Mouse (Mus musculus): ENCODE data around the gene Car9. TPM values are rescaled to one million over a fixed set of nuclear protein-coding genes. Genes with fewer than 3 reads are reported as not detected.

The Car9 gene
- polyA plus RNA-seq, 1 experiment, result 0.36 TPM

DNA sequence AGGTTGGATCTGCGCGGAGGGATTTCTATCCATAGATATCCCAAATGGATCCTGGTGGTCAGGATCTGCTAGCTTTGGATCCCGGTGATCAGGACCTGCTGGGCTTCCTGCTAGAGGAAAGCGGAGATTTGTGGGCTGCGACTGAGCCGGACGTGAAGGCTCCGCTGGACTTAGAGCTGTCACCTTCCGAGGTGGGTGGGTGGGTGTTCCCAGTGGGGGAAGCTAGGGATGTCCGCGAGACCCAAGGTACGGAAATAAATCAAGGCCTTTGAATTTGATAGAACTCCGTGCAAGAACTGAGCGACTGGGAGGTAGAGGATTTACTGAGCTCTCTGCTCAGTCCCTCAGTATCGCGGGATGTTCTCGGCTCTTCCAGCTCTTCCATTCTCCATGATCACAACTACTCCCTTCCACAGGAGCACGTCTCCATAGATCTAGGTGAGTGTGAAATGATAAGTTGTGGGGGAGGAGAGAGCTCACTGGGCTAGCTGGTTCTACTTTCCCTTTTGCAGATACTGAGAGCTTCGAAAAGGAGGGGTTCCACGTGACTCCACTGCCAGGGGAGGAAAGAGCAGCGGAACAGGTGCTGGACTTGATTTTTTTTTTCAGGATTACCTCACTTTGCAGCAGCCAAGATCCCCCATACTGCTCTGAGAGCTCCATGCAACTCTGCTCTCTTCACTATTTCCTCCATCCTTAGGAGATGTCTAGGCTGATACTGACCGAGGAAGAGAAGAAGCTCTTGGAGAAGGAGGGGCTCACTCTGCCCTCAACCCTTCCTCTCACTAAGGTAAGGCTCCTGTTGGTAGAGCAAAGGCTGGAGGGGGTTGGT lies 56.2 kb downstream of the Car9 start:
- DNase-seq (ENCODE audit: low read depth), result no peak

Other genes with a start within 250 kb of the Car9 start
- gene Atp8b5, start 239.8 kb upstream of the Car9 start, polyA plus RNA-seq (2012; rRNA removed), result 0.95 and 1.3 TPM in 2 replicates
- 14.5 and 16.1 TPM in 2 replicates for gene Rusc2, start 125.0 kb upstream of the Car9 start, polyA plus RNA-seq (2012; rRNA removed)
- 3.4 and 4.4 TPM in 2 replicates for gene Fam166b, start 77.8 kb upstream of the Car9 start, polyA plus RNA-seq (2012; rRNA removed)
- gene Tesk1, start 65.0 kb upstream of the Car9 start, polyA plus RNA-seq (2012; rRNA removed), result 64.6 and 65.6 TPM in 2 replicates
- gene Cd72, start 52.3 kb upstream of the Car9 start, polyA plus RNA-seq (2012; rRNA removed), result 3.5 and 3.8 TPM in 2 replicates
- 0.14 TPM in 1 of 2 replicates, not detected in the other for gene Sit1, start 23.2 kb upstream of the Car9 start, polyA plus RNA-seq (2012; rRNA removed)
- 184 and 241 TPM in 2 replicates for gene Ccdc107, start 14.1 kb upstream of the Car9 start, polyA plus RNA-seq (2012; rRNA removed)
- 3.4 and 3.5 TPM in 2 replicates for gene Arhgef39, start 7.3 kb upstream of the Car9 start, polyA plus RNA-seq (2012; rRNA removed)
- gene Tpm2, start 16.8 kb downstream of the Car9 start, polyA plus RNA-seq (2012; rRNA removed), result 85.8 and 88.1 TPM in 2 replicates
- 58.2 and 96.1 TPM in 2 replicates for gene Creb3, start 55.4 kb downstream of the Car9 start, polyA plus RNA-seq (2012; rRNA removed)
- gene Tln1, start 55.7 kb downstream of the Car9 start, polyA plus RNA-seq (2012; rRNA removed), result 88.5 and 105 TPM in 2 replicates
- 59.3 and 74.6 TPM in 2 replicates for gene Rgp1, start 71.7 kb downstream of the Car9 start, polyA plus RNA-seq (2012; rRNA removed)
- 17.9 and 23.9 TPM in 2 replicates for gene Gba2, start 71.9 kb downstream of the Car9 start, polyA plus RNA-seq (2012; rRNA removed)
- 0.99 and 2.0 TPM in 2 replicates for gene Msmp, start 77.5 kb downstream of the Car9 start, polyA plus RNA-seq (2012; rRNA removed)
- gene Npr2, start 125.0 kb downstream of the Car9 start, polyA plus RNA-seq (2012; rRNA removed), result 34.7 and 35.4 TPM in 2 replicates
- gene Spag8, start 146.6 kb downstream of the Car9 start, polyA plus RNA-seq (2012; rRNA removed), result 3.9 and 4.7 TPM in 2 replicates
- gene Hint2, start 149.5 kb downstream of the Car9 start, polyA plus RNA-seq (2012; rRNA removed), result 120 and 130 TPM in 2 replicates
- gene Tmem8b, start 162.0 kb downstream of the Car9 start, polyA plus RNA-seq (2012; rRNA removed), result 9.8 and 13.6 TPM in 2 replicates
- gene Fam221b, start 162.2 kb downstream of the Car9 start, polyA plus RNA-seq (2012; rRNA removed), result 0.50 and 0.77 TPM in 2 replicates
- gene Olfr70, start 193.8 kb downstream of the Car9 start, polyA plus RNA-seq (2012; rRNA removed), result not detected in 2 replicates
- gene Olfr71, start 203.3 kb downstream of the Car9 start, polyA plus RNA-seq (2012; rRNA removed), result not detected in 2 replicates
- gene Hrct1, start 220.2 kb downstream of the Car9 start, polyA plus RNA-seq (2012; rRNA removed), result 16.2 and 23.7 TPM in 2 replicates
- 6.4 and 8.3 TPM in 2 replicates for gene Spaar, start 223.1 kb downstream of the Car9 start, polyA plus RNA-seq (2012; rRNA removed)